Mouse (Mus musculus): ENCODE measurements around the gene Copz1.

Gene Copz1

DNA sequence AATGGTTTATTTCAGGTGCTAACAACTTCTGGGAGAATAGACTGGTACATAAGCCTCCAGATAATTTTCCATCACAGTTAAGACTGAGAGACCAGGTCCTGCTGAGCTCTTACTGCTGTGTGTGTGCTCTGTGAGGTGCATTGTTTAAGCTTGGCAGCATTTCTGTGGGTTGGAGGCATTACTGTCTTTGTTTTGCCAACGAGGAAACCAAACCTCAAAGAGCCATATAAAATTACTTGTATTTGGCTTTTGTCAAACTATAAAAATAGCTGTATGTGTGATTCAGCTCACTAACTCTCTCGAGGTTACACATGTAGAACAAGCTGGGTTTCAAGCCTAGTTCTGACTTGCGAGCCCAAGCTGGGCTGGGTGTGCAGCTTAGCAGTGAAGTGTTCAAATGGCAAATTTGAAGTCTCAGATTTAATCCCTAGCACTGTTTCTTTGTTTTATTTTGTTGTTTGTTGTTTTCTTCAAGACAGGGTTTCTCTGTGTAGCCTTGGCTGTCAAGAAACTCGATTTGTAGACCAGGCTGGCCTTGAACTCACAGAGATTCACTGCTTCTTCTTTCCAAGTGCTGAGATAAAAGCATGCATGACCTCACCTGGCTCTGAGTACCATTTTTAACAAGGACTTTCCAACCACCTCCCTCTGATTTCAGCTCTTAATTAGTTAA is 20.3 kb downstream of the Copz1 start:
- no peak for DNase-seq (ENCODE audit: low spot score in 2 of 2)

DNA sequence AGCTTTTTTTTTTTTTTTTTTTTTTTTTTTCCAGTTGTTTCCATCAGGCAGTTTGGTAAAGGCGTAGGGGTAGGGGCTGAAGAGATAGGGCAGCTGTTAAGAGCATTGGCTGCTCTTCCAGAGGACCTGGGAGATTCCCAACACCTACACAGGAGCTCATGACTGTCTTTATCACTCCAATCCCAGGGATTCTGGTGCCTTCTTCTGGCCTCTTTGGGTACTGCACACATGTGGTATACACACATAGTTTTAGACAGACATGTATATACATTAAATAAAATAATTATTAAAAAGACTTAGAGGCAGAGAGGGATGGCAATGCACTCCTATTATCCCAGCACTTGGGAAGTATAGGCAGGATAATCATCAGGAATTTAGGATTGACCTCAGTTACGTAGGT is 20.9 kb downstream of the Copz1 start:
- DNase-seq (ENCODE audit: low spot score in 2 of 2), result no peak

DNA sequence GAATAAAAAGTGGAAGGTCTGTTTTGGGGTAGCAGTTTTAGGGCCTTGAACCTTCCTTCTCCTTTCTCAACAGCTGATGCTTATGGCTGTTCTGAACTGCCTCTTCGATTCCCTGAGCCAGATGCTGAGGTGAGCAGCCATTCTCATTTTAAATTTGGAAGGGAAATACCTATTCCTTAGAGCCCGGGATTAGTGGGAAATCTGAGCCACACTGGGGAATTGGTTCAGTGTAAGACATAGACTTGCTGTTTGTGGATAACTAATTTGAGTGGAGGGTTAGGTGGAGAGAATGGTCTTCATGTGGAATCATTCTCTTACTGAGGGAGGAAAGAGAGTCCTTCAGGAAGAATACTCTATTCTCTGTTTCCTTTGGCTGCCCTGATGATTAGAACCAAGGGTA is 22.1 kb downstream of the Copz1 start:
- no peak for DNase-seq (ENCODE audit: low spot score in 2 of 2)

DNA sequence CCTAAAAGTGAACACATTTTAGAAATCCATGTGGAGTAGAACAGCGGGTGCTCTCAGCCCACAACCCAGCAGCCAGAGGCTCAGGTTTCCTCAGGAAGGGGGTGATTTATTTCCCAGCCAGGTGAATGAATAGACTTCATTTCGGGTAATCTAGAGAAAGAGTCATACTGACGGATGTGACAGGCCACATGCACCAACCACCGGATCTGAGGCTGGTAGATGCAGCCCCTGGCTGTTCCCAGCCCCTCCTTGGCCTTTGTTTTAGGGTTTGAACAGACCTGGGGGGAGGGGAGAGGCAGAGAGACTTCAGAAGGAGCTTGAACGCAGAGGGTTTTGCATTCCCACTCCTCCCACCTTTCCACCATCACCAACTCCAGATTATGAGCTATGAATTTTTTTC is 23.3 kb downstream of the Copz1 start:
- DNase-seq (ENCODE audit: low spot score in 2 of 2), result no peak

DNA sequence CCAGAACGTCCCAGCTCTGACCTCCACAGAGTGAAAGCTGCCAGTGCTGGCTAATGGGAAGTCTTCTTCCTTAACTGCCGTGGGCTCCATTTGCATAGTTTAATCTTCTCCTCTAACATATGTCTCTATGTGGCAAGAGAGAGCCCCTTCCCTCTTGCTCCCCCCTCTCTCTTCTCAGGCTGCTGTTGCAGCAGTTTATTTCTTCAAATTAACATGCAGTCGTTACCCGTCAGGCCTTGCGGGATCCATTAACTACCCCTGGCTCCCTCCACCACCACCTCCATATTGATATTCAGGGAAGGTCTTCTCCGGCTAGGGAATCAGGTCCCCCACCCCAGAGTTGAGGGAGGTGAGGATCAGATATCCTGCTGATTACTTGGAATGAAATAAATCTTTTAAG is 24.8 kb downstream of the Copz1 start:
- DNase-seq (ENCODE audit: low spot score in 2 of 2), result no peak

DNA sequence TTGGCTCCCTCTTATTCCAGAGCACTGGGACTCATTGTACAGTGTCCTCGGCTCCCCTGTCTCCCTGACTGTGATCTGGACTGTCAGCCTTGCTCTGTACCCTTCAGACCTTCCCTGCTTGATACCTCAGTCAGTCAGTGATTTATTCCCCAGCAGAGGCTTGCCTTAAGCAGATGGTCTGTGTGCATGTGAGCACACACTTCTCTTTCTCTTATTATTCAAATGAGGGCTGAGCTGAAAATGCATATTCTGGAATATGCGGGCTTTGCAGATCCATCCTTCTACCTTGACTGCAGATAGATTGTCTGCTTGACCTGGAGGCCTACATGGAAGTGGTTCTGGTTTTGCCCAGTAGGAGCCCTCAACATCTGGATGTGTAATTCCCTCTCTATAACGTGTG is 25.5 kb downstream of the Copz1 start:
- no peak for DNase-seq (ENCODE audit: low spot score in 2 of 2)

DNA sequence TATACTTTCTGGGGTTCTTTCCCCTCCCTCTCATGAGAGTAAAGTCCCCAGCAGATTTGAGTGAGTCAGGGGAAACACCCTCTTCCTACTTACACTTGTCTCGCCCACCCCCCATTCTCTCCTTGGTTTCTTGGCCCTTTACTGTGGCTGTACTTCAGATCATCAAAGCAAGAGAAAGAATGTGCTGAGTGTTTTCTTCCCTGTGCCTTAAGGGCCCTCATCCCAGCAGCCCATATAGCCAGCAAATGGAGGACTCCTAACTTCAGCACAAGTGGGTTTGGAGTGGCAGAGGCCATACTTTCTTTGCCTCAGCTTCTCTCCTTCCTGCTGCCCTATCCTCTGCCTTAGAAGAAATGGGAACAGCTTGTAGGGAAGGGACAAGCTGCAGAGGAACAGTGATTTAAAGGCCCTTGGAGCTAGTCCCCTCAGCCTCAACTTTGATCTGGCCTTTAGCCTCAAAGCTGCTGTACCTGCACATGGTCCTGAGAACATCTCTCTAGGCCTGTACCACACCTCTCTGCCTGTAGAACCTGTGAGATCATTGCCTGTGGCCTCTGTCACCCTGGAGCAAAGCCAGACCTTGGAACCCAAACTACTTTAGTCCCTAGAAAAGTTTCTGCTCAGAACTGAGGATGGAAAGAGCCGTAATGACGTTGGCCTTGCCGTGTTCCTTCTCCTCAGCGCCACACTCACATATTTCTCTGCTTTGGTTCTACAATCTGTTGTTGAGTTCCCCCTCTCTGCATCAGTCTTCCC is 26.5 kb downstream of the Copz1 start:
- no peak for DNase-seq (ENCODE audit: low spot score in 2 of 2)

DNA sequence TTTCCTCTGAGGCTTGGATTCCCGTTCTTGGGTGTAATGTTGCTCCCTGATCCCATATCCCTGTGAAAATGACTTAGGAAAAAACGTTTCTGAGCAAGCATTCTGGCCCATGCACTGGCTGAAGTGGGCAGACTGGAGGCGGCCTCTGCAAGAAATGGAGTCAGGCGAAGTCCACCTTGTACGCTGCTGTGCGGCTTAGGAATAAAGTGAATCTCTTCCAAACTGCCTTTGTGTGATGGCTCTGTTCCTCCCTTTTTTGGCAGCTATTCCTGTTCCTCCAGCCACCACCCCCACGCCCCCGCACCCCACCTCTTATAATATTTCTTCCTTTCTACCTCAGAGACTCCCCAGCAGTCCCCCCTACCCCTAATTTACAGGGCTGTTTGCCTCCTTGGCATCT is 27.1 kb downstream of the Copz1 start:
- no peak for DNase-seq (ENCODE audit: low spot score in 2 of 2)

DNA sequence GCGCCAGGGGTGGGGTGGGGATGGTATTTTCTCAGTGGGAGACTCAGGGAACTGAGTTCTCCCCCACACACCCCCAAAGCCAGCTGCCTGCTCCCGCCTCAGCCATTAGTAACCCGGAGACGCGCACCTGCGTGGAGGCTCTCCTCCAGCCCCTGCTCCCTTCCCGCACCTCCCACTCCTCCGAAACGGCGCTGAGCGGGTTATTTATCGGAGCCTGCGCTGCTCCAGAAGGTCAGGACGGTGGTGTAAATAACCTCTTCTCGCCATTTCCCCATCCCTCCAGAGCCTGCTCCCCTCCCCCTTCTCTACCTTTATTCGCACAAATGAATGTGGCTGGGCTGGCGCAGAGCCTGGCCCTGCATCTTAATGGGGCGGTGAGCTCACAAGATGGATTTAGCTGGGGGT is 27.6 kb downstream of the Copz1 start:
- DNase-seq (ENCODE audit: low spot score in 2 of 2), result no peak

DNA sequence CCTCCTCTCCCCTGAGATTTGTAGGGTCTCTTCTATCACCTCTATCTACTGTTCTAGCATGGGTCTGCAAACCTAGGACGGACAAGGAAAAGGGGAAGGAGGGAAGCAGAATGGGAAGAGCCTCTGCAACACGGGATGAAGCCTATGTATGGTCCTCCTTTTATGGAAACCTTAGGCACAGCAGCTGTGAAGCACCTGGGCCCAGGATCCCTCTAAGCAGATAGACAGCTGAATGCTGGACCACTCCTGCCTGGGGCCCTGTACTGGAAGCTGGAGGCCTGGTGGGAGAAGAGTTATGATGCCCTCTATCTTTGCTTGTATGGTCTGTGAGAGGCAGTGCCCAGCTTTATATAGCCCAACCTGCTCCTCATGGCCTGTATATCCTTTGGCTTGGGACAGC is 28.0 kb downstream of the Copz1 start:
- DNase-seq (ENCODE audit: low spot score in 2 of 2), result no peak

DNA sequence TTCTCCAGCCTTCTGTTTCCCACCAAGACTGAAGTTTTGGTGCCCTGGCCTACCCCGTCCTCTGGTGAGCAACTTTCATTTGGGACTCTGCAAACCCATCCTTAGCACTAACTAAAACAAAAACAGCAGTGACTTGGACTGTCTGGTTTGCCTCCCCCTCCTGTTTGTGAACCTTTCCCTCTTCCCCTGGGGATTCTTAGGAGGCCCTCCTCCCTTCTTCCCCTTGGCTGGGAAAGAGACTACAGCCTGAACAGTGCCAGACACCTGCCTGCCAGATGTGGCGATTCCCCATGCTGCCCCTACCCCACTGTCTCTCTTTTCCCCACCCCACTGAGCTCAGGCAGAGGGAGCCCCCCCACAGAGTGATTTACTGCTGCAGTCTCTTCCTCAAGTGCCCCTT is 28.5 kb downstream of the Copz1 start:
- DNase-seq (ENCODE audit: low spot score in 2 of 2), result no peak

DNA sequence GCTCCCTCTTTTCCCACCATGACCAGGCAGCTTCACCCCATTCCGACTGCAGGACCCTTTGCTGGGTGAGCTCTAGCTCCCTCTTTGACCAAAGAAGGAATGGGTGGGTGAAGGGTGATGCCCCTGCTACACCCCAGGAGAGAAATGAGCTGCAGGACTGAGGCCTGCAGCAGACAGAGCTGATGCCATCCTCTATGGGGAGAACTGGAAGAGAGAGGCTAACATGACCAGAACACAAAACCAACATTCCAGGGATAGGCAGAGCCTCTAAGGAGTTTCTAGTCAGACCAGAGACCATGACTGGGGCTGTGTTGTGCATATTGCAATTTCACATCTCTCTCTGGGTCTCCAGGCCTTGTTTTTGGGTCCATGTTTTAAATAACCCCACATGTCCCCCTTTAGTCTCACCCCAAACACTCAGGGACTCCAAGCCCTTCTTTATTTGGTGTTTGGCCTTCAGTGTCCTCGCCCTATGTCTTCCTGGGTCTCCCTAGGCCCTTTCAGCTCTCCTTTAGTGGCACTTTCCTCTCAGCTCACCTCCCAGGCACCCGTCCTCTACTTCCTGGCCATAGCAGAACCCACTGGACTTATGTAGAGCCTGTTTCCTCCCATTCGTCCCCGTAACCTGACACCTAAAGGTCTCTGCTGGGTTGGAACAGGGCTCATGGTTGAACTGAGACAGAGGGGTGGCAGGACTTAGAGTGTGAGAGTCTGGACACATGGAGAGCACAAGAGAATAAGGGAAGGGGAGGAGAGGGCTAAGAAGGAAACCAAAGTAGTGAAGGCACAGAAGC is 29.2 kb downstream of the Copz1 start:
- DNase-seq (ENCODE audit: low spot score in 2 of 2), result no peak

DNA sequence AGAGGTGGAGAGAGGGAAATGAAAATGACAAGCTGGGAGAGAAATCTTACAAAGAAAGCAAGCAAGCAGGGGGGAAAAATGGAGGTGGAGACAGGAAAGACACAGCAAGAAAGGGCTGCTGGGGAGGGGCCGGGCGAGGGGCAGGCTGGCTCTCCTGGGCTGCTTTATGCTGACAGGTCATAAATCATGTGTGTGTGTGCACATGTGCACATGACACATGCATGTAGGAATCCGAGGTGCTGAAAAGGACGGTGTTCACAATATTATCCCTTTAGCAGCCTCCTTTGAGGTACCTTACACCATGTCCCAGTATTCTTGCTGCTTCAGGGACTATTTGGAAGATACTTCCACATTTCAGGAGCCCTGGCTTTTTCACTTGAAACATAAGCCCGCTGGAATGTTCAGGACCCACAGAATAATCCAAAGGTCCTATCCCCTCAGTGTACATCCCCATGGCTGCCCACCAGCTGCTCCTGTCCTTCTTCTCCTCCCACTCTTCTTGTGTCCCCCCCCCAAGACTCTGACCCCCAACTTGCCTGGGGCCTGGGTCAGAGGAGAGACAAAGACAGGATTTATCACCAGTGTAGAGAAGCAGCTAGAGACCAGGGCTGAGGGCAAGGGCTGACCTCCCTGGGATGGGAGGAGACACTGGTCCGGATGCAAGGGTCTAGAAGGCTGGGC is 30.0 kb downstream of the Copz1 start:
- no peak for DNase-seq (ENCODE audit: low spot score in 2 of 2)

DNA sequence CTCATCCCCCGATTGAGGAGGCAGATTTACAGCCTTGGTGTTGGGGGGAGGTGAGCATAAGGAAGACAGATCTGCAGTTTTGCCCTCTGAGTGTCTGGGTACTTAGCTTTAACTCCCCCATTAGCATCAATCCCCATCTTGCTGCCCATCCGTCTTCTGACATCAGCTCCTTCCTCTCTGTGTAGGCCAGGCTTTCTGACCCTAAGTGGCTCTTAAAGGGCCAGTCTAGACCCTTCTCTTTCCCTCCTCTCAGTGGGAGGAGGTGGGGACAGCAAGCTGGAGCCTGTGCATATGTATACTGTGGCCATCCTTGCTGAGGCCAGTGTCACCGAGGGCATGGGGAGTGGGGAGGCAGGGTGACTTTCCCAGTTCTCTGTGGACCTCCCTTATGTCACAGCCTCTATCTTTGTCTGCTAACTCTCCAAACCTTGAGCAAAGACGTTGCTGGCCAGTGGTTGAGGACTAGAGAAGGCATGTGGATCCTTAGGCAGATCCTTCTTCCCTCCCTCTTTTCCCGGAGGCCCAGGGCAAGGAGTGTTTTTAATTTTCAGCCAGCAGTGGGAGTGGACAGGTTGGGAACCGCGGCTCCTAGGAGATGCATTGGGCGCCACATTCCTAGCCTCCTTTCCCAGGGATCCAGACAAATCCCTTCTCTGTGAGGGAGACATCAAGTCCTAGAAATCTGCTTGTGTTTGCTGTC is 31.6 kb downstream of the Copz1 start:
- no peak for DNase-seq (ENCODE audit: low spot score in 2 of 2)

DNA sequence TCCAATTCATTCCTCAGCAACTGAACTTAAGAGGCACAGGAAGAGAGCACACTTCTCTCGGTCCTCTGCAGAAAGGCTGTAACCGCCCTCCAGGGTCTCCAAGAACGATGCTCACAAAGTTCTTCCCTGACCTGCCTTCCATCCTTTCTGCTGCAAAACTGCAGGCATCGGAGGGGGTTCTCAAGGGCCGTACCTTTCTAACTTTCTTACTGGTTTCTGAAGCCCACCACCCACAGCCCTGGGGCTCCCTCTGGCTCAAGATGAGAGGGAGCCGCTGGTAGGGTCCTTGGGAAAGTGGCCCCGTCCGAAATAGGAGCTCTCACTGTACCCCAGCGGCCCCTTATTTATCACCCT is 32.1 kb downstream of the Copz1 start:
- no peak for DNase-seq (ENCODE audit: low spot score in 2 of 2)

DNA sequence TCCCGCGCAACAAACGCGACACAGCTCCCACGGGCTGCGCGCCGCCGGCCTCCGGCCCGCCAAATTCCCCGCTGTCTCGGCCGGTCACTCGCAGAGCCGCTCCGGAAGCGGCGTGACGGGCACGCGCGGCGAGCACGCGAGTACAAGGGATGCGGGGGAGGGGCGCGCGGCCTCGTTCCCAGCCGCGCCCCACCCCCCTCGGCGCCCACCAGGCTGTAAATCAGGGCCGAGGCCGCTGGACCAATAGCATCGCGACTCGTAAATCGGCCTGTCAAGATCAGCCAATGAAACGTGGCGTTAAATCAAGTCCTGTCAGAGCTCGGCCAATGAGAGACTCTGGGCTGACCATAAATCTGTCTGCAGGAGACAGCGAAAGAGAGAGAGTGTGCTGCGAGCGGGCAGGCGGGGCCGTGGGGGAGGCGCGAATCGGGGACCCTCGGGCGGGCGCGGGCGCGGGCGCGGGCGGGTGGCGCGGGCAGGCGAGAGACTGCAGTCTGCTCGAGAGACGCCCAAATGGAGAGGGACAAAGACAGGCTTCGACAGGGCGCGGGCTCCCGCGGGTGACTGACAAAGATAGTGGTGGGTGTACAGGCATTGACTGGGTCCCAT is 32.7 kb downstream of the Copz1 start:
- DNase-seq (ENCODE audit: low spot score in 2 of 2), result peak; percentile 74 to 76

DNA sequence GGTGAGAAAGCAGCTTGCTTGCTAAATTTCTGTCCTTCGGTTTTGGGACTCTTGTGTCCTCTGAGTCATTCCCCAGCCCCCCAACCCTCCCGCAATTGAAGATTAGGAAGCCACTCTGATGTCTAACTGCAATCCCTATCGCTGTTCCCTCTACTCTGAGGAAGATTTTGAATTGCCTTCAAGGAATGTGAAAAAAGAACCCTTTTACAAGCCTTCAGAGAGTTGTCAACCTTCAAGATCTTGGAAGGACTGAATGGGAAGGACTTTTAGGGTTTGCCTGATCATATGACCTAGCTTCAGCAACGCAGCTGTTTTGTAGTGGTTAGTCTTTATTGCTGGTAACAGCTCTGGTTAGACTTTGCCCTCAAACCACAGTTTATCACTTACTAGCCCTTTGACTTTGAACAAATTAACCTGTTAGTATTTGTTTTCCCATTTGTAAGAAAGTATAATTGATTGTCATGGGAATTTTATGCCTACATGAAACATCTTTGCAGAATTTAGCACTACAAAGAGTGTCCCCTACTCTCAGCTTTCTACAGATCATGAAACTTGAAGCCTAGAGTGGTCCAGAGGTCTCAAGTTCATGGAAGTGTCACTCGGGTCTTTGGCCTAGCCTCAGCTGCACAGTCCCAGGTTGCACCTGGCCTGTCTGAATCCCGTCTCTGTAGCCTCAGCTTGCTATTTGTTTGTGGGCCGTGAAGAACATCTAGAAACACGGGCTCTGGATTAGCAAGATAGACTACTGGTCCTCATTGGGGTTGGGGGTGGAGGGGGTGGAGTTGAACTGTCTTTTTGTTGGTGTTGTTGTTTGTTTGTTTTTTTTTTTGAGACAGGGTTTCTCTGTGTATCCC is 33.5 kb downstream of the Copz1 start:
- no peak for DNase-seq (ENCODE audit: low spot score in 2 of 2)

DNA sequence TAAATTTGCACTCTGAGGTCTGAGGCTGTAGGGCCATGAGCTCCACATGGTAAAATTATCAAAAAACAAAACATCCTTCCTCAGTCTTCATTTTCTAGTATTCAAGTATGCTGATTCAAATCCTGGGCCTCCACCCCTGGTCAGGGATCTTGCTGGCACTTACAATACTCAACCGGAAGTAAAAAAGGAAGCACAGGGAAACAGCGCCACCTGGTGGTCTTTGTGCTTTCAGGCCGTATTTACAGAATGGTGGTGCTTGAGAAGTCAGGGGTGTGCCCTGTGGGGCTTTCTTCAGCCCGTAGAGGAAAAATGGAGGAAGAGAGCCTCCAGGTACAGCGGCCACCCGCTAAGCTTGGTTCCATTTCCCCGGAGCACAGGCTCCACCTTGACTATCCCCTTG is 34.6 kb downstream of the Copz1 start:
- DNase-seq (ENCODE audit: low spot score in 2 of 2), result peak; percentile 80 to 91

DNA sequence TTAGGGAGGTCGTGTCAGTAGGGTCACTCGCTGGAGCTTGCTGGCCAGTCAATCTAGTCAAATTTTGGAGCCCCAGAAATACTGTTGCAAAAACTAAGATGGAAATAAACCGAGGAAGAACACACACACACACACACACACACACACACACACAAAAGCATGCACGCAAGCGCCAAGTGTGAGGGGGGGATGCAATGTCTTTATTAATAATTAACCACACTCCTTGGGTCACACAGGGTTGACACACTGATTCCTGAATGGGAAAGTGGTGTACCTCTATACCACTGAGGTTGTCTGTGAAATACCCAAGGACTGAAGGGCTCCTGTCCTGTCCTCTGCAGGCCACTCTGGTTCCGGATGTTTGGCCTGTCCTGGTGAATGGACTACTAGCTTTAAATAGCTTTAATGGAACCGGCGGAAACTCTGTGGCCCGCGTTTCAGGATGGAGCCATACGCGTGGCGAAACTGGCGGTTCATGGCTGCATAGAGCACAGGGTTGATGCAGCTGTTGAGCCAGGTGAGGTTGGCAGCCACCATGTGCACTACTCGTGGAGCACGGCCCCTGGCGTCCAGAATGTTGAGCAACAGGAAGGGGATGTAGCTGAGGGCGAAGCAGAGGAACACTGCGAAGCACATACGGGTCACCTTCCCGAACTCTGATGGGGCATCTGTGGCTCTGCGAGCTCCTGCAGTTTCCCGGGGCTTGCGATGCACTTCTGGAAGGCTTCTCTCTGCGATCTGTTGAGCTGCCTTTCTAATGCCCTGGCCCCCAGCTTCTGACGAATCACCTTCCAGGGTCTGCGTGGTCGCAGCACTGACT is 35.8 kb downstream of the Copz1 start:
- DNase-seq (ENCODE audit: low spot score in 2 of 2), result peak; percentile 41 to 45

Measured in thymus, postnatal 10 days (tissue).